Mouse (Mus musculus) bone marrow macrophage, adult 2 months (primary cell): ENCODE results near the gene Trp53i13. TPM values are rescaled to one million over a fixed set of nuclear protein-coding genes. Genes with fewer than 3 reads are reported as not detected.
A peak's percentile ranks its signal among the peaks of the same experiment; 100 is the strongest.

ENCODE experiments used
- H3K27ac ChIP-seq: 2 replicates; pipeline ENCODE4 v1.5.1; 2012; ENCODE audit warnings: low read depth, low read length; ENCODE audit not compliant: insufficient read depth
- H3K4me1 ChIP-seq: 2 replicates; pipeline ENCODE4 v1.6.1; 2012; ENCODE audit warnings: low read length; ENCODE audit not compliant: control insufficient read depth, insufficient read depth
- H3K4me3 ChIP-seq: 2 replicates; pipeline ENCODE4 v1.5.1; 2012; ENCODE audit warnings: mild to moderate bottlenecking, low read length, moderate library complexity; ENCODE audit not compliant: insufficient read depth
- CTCF ChIP-seq: IDR thresholded peaks from 2 replicates; pipeline ENCODE4 v1.5.1; 2012; ENCODE audit warnings: low read depth, mild to moderate bottlenecking, low read length, moderate library complexity
- POLR2A ChIP-seq: IDR thresholded peaks from 2 replicates; pipeline ENCODE4 v1.6.1; 2012; ENCODE audit warnings: mild to moderate bottlenecking, low read depth, low read length, borderline replicate concordance
- polyA plus RNA-seq: library from polyadenylated mRNA; stranded (reverse); fragments of >200 nt; gene quantifications from 2 replicates; pipeline ENCODE4 v1.2.4, GENCODE M21; 2012; ENCODE audit not compliant: missing spikeins, insufficient read depth, insufficient read length

Gene Trp53i13
- polyA plus RNA-seq, 1 experiment, result 15.7 TPM

- TF ChIP-seq CTCF (no peak), POLR2A (no peak)
- no peak overlapping the region for H3K27ac ChIP-seq
- H3K4me1 ChIP-seq, result peaks cover 8% of the 10 kb centered on the region
- H3K4me3 ChIP-seq, result no peak overlapping the region
Observed at GRCm38 (mm10) chr11:77507426-77507825, 8.4 kb downstream of the Trp53i13 start.

DNA sequence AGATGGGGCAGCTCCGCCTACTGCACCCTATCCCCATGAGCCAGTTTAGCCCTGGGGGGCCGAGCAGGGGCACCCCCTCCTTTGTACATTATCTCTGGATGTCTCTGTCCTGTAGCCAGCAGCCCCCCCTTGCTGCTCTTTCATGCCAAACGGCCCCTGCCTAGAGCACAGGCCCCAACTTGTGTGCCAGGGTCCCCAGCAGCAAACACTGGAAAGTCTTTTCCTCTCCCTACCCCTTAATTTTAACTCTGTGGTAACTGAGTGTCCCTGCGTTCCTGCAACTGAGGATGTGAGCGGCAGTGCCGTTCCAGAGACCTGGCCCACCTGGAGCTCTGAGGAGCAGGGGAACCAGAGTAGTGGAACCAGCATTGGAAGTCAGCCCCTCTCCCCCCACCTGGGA is 8.8 kb downstream of the Trp53i13 start:
- no peak for TF ChIP-seq CTCF
- TF ChIP-seq POLR2A, result no peak
- Histone ChIP-seq H3K4me1 (peaks cover 4% of the 10 kb centered on the region), H3K27ac (no peak overlapping the region), H3K4me3 (no peak overlapping the region)

GRCm38 (mm10) chr11:77506273-77506672 is 9.5 kb downstream of the Trp53i13 start:
- H3K4me1 ChIP-seq, result peaks cover 4% of the 10 kb centered on the region
- TF ChIP-seq CTCF (no peak), POLR2A (no peak)
- H3K4me3 ChIP-seq, result no peak overlapping the region
- no peak overlapping the region for H3K27ac ChIP-seq

DNA sequence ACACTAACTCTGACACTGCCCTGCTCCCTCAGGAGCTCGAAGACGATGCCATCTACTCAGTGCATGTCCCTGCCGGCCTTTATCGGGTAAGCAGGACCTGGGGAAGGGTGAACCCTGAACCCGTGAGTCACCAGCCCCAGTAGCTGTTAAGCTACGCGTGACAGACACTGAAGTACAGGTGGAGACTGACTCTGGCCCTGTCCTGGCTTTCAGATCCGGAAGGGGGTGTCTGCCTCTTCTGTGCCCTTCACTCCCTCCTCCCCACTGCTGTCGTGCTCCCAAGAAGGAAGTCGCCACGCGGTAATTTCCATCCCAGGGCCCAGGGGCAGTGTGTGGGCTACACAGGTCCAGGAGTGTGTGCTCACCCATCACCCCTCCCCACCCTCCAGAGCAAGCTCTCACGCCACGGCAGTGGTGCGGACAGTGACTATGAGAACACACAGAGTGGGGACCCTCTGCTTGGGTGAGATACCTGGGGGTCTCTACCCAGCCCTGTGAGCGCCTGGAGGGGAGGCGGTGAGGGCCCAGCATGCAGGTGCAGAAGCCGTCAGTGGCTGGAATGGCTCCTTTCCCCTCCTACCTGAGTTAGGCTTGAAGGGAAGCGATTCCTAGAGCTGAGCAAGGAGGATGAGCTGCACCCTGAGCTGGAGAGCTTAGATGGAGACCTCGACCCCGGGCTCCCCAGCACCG is 10.3 kb downstream of the Trp53i13 start:
- H3K4me3 ChIP-seq, result no peak overlapping the region
- H3K27ac ChIP-seq, result no peak overlapping the region
- peaks cover 4% of the 10 kb centered on the region for H3K4me1 ChIP-seq
- TF ChIP-seq CTCF, result no peak
- TF ChIP-seq POLR2A, result no peak

DNA sequence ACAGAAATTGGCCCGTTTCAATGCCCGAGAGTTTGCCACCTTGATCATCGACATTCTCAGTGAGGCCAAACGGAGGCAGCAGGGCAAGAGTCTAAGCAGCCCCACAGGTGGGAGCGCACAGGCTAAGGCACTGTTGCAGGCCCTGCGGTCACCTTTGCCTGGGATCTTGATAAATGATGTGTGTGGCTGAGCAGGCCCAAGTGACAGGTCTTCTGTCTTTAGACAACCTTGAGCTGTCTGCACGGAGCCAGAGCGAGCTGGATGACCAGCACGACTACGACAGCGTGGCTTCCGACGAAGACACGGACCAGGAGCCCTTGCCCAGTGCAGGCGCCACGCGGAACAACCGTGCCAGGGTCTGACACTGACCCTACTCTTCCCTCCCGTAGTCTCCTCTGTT is 11.4 kb downstream of the Trp53i13 start:
- Histone ChIP-seq H3K4me3 (no peak overlapping the region), H3K4me1 (peaks cover 4% of the 10 kb centered on the region), H3K27ac (no peak overlapping the region)
- TF ChIP-seq POLR2A (no peak), CTCF (no peak)

- peaks cover 4% of the 10 kb centered on the region for H3K4me1 ChIP-seq
- no peak overlapping the region for H3K27ac ChIP-seq
- H3K4me3 ChIP-seq, result no peak overlapping the region
- TF ChIP-seq POLR2A, result no peak
- TF ChIP-seq CTCF, result no peak
Observed at GRCm38 (mm10) chr11:77503511-77503910, 12.3 kb downstream of the Trp53i13 start.

GRCm38 (mm10) chr11:77502481-77502880 is 13.3 kb downstream of the Trp53i13 start:
- Histone ChIP-seq H3K27ac (no peak overlapping the region), H3K4me1 (peaks cover 8% of the 10 kb centered on the region), H3K4me3 (no peak overlapping the region)
- no peak for TF ChIP-seq POLR2A
- no peak for TF ChIP-seq CTCF

- Histone ChIP-seq H3K4me1 (peaks cover 13% of the 10 kb centered on the region), H3K4me3 (no peak overlapping the region), H3K27ac (no peak overlapping the region)
- TF ChIP-seq CTCF, result no peak
- TF ChIP-seq POLR2A, result no peak
Observed at GRCm38 (mm10) chr11:77501971-77502370, 13.8 kb downstream of the Trp53i13 start.

GRCm38 (mm10) chr11:77501392-77501791 is 14.4 kb downstream of the Trp53i13 start:
- TF ChIP-seq CTCF, result peak; percentile 58
- TF ChIP-seq POLR2A, result no peak
- no peak overlapping the region for H3K4me3 ChIP-seq
- peaks cover 17% of the 10 kb centered on the region for H3K4me1 ChIP-seq
- no peak overlapping the region for H3K27ac ChIP-seq

DNA sequence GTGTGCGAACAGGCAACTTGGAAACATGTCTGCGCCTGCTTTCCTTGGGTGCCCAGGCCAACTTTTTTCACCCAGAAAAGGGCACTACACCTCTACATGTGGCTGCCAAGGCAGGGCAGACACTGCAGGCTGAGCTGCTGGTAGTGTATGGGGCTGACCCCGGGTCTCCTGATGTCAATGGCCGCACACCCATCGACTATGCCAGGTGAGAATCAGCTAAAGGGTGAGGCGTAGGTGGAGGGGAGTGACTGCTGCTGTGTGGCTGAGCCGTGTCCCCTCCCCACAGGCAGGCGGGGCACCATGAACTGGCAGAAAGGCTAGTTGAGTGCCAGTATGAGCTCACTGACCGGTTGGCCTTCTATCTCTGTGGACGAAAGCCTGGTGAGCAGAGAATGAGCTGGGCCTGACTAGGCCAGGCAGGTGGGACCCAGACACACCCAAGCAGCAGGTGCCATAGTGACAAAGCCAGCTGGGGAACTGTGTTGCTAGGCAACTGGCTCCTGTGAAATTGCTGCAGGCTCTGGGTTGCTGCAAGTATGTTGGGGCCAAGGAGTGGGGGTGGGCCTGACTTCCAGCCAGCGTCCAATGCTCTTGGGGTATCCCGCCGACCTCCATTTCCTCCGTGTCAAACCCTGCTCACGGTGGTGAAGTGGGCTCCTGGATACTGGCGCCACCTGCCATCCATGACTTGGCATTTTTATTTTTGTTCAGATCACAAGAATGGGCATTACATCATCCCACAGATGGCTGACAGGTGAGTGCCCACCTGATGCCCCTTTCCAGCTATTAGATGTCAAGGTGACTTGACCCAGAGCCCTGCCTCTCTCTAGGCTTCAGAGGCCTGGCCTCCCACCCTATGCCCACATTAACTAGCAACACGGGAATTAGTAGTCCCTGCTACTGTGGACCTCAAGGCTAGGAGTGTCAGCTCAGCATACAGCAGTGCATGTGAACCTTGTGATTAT is 15.1 kb downstream of the Trp53i13 start:
- Histone ChIP-seq H3K4me3 (no peak overlapping the region), H3K27ac (no peak overlapping the region), H3K4me1 (peaks cover 24% of the 10 kb centered on the region)
- TF ChIP-seq CTCF (no peak), POLR2A (no peak)
